Mouse (Mus musculus) spleen, postnatal 14 days (tissue): ENCODE data around the gene 2510002D24Rik.

Experiments used
- DNase-seq, 2 experiments: peaks; one replicate each; pipeline ENCODE4 v3.0.0; 2021 to 2022; ENCODE audit warnings: low spot score in 2 of 2

Gene 2510002D24Rik

DNA sequence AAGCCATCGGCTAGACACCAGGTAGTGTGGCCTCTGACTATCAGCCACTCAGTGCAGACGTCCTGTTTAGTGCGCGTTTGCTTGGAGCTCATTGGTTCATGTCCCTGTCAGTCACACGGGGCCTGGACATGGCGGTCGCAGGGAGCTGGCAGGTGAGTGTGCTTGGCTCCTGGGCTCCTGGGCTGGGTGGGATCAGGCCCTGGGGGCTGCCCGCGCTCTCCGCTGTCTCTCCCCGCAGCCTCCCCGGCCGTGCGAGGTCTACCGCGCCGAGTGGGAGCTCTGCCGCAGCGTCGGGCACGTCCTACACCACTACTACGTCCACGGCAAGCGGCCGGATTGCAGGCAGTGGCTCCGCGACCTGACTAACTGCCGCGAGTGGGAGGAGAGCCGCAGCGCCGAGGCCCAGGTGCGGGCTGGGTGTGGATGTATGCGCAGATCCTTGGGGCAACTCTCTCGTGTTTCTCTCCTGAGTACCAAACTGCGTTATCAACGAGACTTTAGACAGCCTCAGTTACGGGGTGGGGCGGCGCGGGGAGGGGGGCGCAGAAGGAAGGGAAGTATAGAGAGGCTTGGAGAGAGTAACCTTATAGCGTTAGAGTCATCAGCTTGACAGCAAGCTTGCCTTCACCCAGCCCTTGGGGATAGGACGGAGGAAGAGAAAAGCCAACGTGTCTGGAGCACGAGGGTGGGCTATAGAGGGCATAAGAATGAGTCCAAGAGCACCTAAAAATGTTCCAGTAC is at the start of gene 2510002D24Rik, which contains the start of gene Gm28539:
2510002D24Rik (plus strand) TSS at position 111 of the 741 bp plus-strand sequence.
Gm28539 (plus strand) TSS at position 117 of the 741 bp plus-strand sequence.
- peak; percentile 81 to 88 for DNase-seq

DNA sequence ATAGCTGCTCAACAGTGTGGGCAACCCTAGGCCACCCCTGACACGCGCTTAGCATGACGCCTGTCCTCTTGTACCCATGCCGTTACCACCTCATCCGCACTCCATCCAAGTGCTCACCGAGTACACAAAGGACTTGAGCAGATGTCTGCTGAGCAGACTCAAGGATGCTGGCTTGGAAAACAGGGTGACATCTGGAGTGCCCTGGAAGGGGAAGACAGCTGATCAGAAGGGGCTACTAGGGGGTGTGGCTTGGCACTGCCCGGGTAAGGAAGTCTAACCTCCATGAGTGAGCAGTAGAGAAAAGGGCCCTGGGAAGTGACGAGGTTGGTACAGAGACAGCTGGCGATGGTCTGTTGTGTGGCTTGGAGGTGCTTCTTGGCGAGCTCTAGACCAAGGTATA is 49.7 kb upstream of the 2510002D24Rik start:
- DNase-seq = no peak

DNA sequence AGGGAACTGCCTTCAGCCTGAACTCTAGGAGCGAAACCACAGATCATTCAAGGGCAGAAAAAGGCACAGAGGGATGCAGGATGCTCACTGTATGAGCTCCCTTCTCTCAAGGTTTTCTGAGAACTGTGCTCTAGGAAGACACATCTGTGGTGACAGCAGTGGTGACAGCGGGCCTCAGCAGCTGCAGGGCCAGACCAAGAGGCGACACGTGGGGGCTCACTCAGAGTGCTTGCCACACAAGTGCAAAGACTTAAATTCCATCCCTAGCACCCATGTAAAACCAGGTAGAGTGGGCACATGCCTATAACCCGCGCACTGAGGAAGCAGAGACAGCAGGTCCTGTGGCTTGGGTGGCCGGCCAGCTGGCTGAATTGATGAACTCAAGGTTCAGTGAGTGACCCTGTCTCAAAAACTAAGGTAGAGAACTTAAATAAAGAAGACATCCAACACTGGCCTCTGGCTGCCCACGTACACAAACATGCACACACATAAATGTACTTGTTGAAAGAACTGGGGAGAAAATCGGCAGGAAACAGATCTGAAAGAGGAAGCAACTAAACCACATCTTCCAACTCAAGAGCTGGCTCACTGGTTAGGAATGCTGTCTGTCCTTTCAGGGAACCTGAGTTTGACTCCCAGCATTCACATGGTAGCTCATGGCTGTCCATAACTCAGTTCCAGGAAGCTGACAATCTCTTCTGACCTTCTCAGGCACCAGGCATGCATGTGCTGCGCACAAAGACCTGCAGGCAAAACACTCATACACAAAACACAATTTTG is 47.6 kb upstream of the 2510002D24Rik start:
- DNase-seq = no peak

GRCm38 (mm10) chr16:18795223-18795899 is 41.0 kb upstream of the 2510002D24Rik start:
- DNase-seq = no peak

DNA sequence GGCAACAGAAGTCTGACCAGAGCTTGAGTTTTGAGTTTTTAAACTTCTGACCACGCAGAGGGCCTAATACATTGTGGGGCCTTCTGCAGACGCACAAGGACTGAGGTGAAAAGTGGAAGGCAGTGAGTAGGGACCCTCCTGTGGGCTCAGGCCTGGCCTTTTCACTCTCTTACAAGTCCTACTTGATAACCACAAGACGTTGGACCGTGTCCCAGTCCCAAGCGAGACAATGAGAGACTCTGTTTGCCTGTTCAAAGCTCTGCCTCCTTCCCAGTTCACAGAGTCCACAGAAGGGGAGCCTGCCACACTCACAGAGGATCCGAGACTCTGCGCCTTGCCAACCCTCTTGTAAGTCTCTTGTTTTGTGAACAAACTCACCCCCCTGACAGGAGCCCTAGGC is 39.7 kb upstream of the 2510002D24Rik start:
- no peak for DNase-seq

GRCm38 (mm10) chr16:18798151-18798550 is 38.2 kb upstream of the 2510002D24Rik start:
- no peak for DNase-seq

GRCm38 (mm10) chr16:18798841-18799240 is 37.5 kb upstream of the 2510002D24Rik start:
- DNase-seq = no peak

GRCm38 (mm10) chr16:18805746-18806145 is 30.6 kb upstream of the 2510002D24Rik start:
- DNase-seq = no peak

- DNase-seq = no peak
Measured at GRCm38 (mm10) chr16:18809001-18809400, 27.4 kb upstream of the 2510002D24Rik start.

DNA sequence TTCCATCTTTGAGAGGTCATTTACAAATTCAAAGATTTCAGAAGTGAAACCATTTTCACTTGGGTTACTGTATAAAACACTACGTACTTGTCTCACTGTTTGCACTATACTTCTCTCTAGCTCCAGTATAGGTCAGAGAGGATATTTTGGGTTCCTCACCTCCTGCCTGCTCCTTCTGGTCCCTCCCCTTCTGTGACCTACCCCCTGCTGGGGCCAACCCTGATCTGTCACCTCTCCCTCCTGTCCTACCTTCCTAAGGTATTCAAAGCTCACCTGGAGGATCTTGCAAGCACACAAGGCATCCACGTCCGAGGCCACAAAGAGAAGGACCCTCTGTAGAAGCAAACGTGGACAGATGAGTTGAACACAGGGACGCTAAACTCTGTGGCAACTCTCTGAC is 25.3 kb upstream of the 2510002D24Rik start:
- no peak for DNase-seq

- DNase-seq = peak; percentile 68 to 82
Measured at GRCm38 (mm10) chr16:18811468-18812384, 24.7 kb upstream of the 2510002D24Rik start, which contains the start of the genes Ufd1 and Cdc45. Gene Ufd1 (plus strand): TSS chr16:18811779. Gene Cdc45 (minus strand): TSS chr16:18811987.

DNA sequence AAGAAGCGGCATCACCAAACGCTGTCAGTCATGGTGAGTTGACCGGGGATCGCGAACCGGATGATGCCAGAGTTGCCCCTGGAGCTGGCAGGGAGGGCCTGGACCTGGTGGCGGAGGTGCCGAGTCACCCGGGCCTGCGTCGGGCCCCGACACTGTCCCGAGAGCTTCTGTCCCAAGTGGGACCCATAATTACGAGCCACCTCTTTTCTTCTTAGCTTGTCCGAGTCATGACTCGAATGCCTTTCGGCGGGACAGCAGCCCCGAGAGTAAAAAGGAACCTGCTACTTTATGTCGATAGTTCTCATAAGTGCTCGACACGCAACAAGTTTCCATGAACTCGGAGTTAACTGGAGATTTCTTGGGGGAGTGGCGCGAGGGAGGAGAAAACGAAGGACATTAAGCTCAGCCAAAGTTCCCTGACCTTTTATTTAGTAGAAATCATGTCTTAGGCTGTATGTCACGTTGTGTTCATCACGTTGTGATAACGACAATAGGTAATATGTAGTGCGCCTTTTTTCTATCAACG is 23.9 kb upstream of the 2510002D24Rik start:
- DNase-seq = no peak

DNA sequence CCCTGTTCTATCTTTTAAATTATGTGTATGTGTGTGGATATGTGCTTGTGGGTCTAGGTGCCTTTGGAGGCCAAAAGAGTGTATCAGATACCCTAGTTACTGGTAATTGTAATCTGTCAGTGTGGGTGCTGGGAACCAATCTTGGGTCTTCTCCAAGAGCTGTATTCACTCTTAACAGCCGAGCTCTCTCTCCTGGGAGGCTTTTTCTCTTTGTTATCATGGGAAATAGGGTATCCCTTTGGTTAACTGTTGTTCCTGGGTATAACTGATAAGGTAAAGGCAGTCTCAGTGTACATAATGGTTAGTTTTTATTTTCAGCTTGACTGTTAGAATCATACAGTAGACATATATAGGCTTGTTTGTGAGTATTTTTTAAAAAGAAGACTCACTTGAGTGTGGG is 14.0 kb upstream of the 2510002D24Rik start:
- DNase-seq = no peak

DNA sequence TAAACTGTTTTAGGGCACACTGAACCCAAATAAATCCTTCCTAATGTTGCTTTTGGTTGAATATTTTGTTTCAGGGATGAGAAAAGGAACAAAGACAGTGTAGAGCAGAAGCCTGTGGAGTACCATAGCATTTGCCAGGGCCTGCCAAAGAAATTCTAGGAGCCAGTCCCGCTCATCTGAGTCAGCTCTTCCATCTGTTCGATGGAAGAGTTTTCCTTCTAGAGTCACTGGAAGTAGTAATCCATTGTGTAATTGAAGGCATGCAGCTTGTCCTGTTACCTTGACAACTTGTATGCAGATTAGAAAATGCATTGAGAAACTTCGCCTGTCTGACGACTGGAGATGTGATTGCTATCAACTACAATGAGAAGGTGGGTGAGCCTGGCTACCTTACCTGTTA is 13.5 kb upstream of the 2510002D24Rik start:
- no peak for DNase-seq

DNA sequence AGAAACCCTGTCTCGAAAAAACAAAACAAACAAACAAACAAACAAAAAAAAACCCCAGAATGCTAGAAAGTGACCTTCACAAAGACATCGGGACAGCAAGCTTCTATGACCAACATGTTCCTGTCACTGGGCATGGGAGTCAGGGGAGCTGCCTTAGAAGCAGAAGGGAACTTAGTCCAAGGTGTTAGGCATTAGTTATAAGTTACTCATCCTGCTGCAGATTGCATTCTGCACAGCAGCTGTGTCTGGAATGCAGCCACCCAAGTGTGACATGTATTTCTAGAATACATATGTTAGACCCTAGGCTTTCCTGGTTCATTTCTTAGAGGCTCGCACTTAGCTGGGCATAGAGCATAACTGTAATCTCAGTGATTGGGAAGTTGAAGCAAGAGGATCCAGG is 7.7 kb upstream of the 2510002D24Rik start:
- no peak for DNase-seq

DNA sequence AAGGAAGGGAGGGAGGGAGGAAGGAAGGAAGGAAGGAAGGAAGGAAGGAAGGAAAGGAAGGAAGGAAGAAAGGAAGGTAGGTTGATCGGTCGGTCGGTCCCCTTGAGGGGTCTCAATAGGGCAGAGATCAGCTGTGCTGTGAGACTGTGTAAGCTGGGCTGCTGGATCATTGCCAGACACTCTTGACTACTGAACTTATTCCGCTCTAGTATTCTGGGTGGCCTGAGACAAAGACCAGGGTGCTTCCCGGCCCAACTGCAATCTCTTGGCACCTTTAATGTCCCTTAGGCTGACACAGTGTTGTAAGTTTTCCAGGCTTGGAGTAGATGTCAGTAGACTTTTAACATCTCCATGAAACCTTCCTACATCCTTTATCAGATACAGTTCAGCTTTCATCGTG is 7.3 kb upstream of the 2510002D24Rik start:
- no peak for DNase-seq

- no peak for DNase-seq
Measured at GRCm38 (mm10) chr16:18833486-18833885, 2.9 kb upstream of the 2510002D24Rik start.

GRCm38 (mm10) chr16:18836073-18836467 is 308 bp upstream of the 2510002D24Rik start:
- no peak for DNase-seq

- no peak for DNase-seq
Measured at GRCm38 (mm10) chr16:18838346-18838745, 2.0 kb downstream of the 2510002D24Rik start.

DNA sequence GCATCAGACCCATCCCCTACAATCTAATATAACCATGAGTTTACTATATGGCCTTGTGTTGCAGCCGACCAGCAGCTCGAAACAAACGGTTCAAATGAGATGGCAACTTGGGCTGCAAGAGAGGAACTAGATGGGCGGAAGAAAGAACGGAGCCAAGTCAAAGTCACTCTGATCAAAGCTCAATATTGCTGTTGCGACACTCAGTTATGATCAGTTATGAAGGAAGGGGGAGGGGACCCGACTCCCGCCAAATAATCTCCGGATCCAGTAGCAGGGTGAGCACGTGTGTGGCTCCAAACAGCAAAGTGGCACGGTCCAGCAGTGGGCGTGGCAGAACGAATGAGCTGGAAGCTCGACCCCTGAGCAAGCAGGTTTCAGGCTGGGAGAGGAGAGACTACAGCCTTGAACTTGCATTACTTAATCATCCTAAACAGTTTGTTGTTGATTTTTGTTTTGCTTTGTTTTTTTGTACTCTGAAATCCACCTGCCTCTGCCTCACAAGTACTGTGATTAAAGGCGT is 10.0 kb downstream of the 2510002D24Rik start:
- no peak for DNase-seq
